13 mouse cellular contexts compared by ENCODE assay signal in the genomic region with DNA sequence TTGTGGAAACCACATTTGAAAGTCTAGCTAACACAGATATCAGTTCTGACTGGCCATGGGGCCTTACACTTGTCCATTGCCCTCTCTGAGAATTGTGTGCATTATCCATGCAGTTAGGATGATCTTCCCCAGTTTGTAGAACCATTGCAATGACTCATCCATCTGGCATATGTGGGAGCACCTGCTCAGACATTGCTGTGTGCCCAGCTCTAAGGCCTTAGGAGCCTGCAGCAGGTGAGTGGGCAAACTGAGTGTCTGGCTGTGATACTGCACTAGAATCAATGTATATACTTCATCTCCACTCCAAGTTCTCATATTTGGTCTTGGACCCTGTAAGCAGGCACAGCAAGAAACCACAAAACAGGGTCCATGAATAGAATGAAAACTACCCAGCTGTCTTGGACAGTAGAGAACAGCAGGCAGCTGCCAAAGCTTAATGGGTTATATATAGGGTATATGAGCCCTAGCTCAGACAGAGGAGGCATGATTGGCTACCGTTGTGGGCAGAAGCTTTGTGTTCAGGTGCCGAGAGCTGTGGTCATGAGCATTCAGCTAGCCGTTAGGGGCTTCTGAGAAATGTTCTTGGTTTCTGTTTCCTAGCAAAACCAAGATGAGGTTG.
"Had no signal": no experiment of that assay in that cellular context is flagged by ENCODE, and none has a peak within 500 bp of the region (broad histone marks: within the 10 kb centered on the region; RNA-seq: fewer than 3 reads in every experiment).

No protein-coding gene starts in this region.

- ATAC-seq: midbrain, embryonic 16.5 days had no signal

- H3K4me3 ChIP-seq: midbrain, embryonic 10.5 days; midbrain, embryonic 12.5 days; neural tube, embryonic 12.5 days had no signal

- H3K27me3 ChIP-seq: midbrain, embryonic 12.5 days; neural tube, embryonic 12.5 days had no signal

- H3K9ac ChIP-seq: lung, embryonic 14.5 days; midbrain, embryonic 12.5 days; neural tube, embryonic 12.5 days had no signal

- H3K27ac ChIP-seq: midbrain, embryonic 10.5 days; midbrain, embryonic 12.5 days; neural tube, embryonic 12.5 days had no signal

- H3K36me3 ChIP-seq: midbrain, embryonic 10.5 days; midbrain, embryonic 12.5 days; neural tube, embryonic 12.5 days had no signal

- H3K4me1 ChIP-seq: midbrain, embryonic 10.5 days; midbrain, embryonic 12.5 days had no signal

- H3K4me2 ChIP-seq: lung, embryonic 14.5 days; midbrain, embryonic 12.5 days; neural tube, embryonic 12.5 days had no signal

- DNase-seq: lung, adult 18-20 months; lung, embryonic 14.5 days; lung, postnatal 10 days; lung, postnatal 4 days; midbrain, embryonic 14.5 days; right cerebral cortex, postnatal 14 days; thymus, adult 18-20 months; thymus, postnatal 14 days; thymus, postnatal 36 days had no signal

- H3K9me3 ChIP-seq: midbrain, embryonic 10.5 days; midbrain, embryonic 12.5 days; neural tube, embryonic 12.5 days had no signal
